Mouse (Mus musculus) forebrain, embryonic 10.5 days (tissue): ENCODE results near the gene Hsd17b2. TPM values are rescaled to one million over a fixed set of nuclear protein-coding genes. Genes with fewer than 3 reads are reported as not detected.

Source experiments
- polyA plus RNA-seq: library from polyadenylated mRNA; unstranded; fragments of >200 nt; fragmentation: Nextera tagmentation; extraction: Ambion mirVana; gene quantifications from 2 replicates; pipeline ENCODE4 v1.2.1, GENCODE M21; 2016

Hsd17b2 gene
- polyA plus RNA-seq, 1 experiment from 2014 or later: not detected

Other genes with a start within 250 kb of the Hsd17b2 start
- 6.1 and 6.2 TPM in 2 replicates for gene Plcg2, start 203.6 kb upstream of the Hsd17b2 start, polyA plus RNA-seq
- 0.32 and 0.42 TPM in 2 replicates for gene Sdr42e1, start 28.2 kb upstream of the Hsd17b2 start, polyA plus RNA-seq
- gene Mphosph6, start 100.0 kb downstream of the Hsd17b2 start, polyA plus RNA-seq: 66.7 and 71.2 TPM in 2 replicates